Mouse (Mus musculus) neural tube, embryonic 11.5 days (tissue): Measurements from ENCODE around the gene Mycs. TPM values are rescaled to one million over a fixed set of nuclear protein-coding genes. Genes with fewer than 3 reads are reported as not detected.
A peak's percentile ranks its signal among the peaks of the same experiment; 100 is the strongest.

Experiments used
- ATAC-seq: fragments of 200-750 bp; cut with Nextera tagmentation; 2 replicates; pipeline ENCODE4 v1.8.0; 2017; ENCODE audit warnings: moderate number of reproducible peaks, mild to moderate bottlenecking, moderate TSS enrichment, moderate library complexity; ENCODE audit not compliant: insufficient read depth, low FRiP score, low TSS enrichment
- DNase-seq: peaks from one replicate; pipeline ENCODE4 v3.0.0-alpha.2; 2015; ENCODE audit warnings: low spot score
- H3K27ac ChIP-seq: fragments of 300-500 bp; sonication (generic); 2 replicates; pipeline ENCODE4 v1.5.1; 2014; ENCODE audit warnings: low read depth, mild to moderate bottlenecking, low read length
- H3K27me3 ChIP-seq: fragments of 300-500 bp; sonication (generic); 2 replicates; pipeline ENCODE4 v1.6.1; 2014; ENCODE audit warnings: mild to moderate bottlenecking, low read length, mixed read lengths; ENCODE audit not compliant: control insufficient read depth, insufficient read depth
- H3K36me3 ChIP-seq: fragments of 300-500 bp; sonication (generic); 2 replicates; pipeline ENCODE4 v1.6.1; 2014; ENCODE audit warnings: mild to moderate bottlenecking, low read length, moderate library complexity, mixed read lengths; ENCODE audit not compliant: control insufficient read depth, insufficient read depth
- H3K4me1 ChIP-seq: fragments of 300-500 bp; sonication (generic); 2 replicates; pipeline ENCODE4 v1.6.1; 2014; ENCODE audit warnings: low read length, mixed read lengths; ENCODE audit not compliant: control insufficient read depth, insufficient read depth
- H3K4me2 ChIP-seq: fragments of 300-500 bp; sonication (generic); 2 replicates; pipeline ENCODE4 v1.6.1; 2014; ENCODE audit warnings: low read depth, mild to moderate bottlenecking, moderate library complexity
- H3K4me3 ChIP-seq: fragments of 300-500 bp; sonication (generic); 2 replicates; pipeline ENCODE4 v1.5.1; 2014; ENCODE audit warnings: low read depth, low read length
- H3K9ac ChIP-seq: fragments of 300-500 bp; sonication (generic); 2 replicates; pipeline ENCODE4 v1.6.1; 2014; ENCODE audit warnings: mild to moderate bottlenecking, low read length
- H3K9me3 ChIP-seq: fragments of 300-500 bp; sonication (generic); 2 replicates; pipeline ENCODE4 v1.6.1; 2016; ENCODE audit warnings: low read length; ENCODE audit not compliant: control insufficient read depth
- WGBS: fragments of 180-500 bp; shearing (Covaris S2); extraction: QIAGEN DNeasy Blood & Tissue Kit; methylation state at CpG from one replicate; pipeline ENCODE4 v1.1.7; 2014; 5-methylcytosine and 5-hydroxymethylcytosine counted together
- polyA plus RNA-seq: library from polyadenylated mRNA; unstranded; fragments of >200 nt; fragmentation: Nextera tagmentation; extraction: Ambion mirVana; gene quantifications from 2 replicates; pipeline ENCODE4 v1.2.1, GENCODE M21; 2014

Mycs gene
- polyA plus RNA-seq, result not detected in 2 replicates

- Histone ChIP-seq H3K9ac (no peak within 1 kb of the TSS), H3K4me2 (peak within 1 kb of the TSS; percentile 34), H3K9me3 (no peaks in the 10 kb centered on the region), H3K27ac (no peak within 1 kb of the TSS), H3K4me3 (0 out of 2 replicates have a peak within 1 kb of the TSS, but pooled peaks have one; percentile 4), H3K27me3 (no peaks in the 10 kb centered on the region), H3K4me1 (no peaks in the 10 kb centered on the region), H3K36me3 (no peaks in the 10 kb centered on the region)
- no peak for ATAC-seq
- DNase-seq, result no peak
- 92% methylated on average over 3 of the region's 3 CpGs for WGBS
Observed at GRCm38 (mm10) chrX:5469165-5469564, at the start of gene Mycs. Gene Mycs (minus strand): TSS chrX:5469265.

GRCm38 (mm10) chrX:5468022-5468421 lies 1.0 kb downstream of the Mycs start:
- Histone ChIP-seq H3K9me3 (no peaks in the 10 kb centered on the region), H3K4me1 (no peaks in the 10 kb centered on the region), H3K27ac (no peak overlapping the region), H3K4me3 (peak overlapping the region; percentile 12; the same call in 1 of the 2 replicates), H3K4me2 (peak overlapping the region; percentile 34), H3K9ac (no peak overlapping the region), H3K27me3 (no peaks in the 10 kb centered on the region), H3K36me3 (no peaks in the 10 kb centered on the region)
- 13% methylated on average over 24 of the region's 24 CpGs for WGBS
- DNase-seq (no peak), ATAC-seq (no peak)

Other genes starting within 250 kb of the Mycs start
- gene Btbd35f7, start 199.8 kb upstream of the Mycs start, polyA plus RNA-seq, result not detected in 2 replicates